Mouse (Mus musculus) embryonic facial prominence, embryonic 11.5 days (tissue): ENCODE results near the gene P4htm. TPM values are rescaled to one million over a fixed set of nuclear protein-coding genes. Genes with fewer than 3 reads are reported as not detected.
"Not testable (repeated sequence)": the region's sequence is repeated elsewhere in the genome, so short reads cannot be mapped to it uniquely, and the experiment has no call there.

ENCODE experiments used
- ATAC-seq: fragments of 200-750 bp; cut with Nextera tagmentation; replicated peaks from 2 replicates; pipeline ENCODE4 v1.8.0; 2017; ENCODE audit warnings: low read depth; ENCODE audit not compliant: insufficient number of reproducible peaks, low FRiP score, low TSS enrichment
- DNase-seq: peaks from one replicate; pipeline ENCODE4 v3.0.0-alpha.2; 2015; ENCODE audit warnings: low spot score
- H3K27ac ChIP-seq: fragments of 300-500 bp; sonication (generic); replicated peaks from 2 replicates; pipeline ENCODE4 v1.5.1; 2014; ENCODE audit warnings: mild to moderate bottlenecking, low read depth, low read length, control low read depth
- H3K27me3 ChIP-seq: fragments of 300-500 bp; sonication (generic); 2 replicates; pipeline ENCODE4 v1.6.1; 2014; ENCODE audit warnings: mild to moderate bottlenecking, low read length, moderate library complexity, mixed read lengths; ENCODE audit not compliant: control insufficient read depth, insufficient read depth
- H3K36me3 ChIP-seq: fragments of 300-500 bp; sonication (generic); replicated peaks from 2 replicates; pipeline ENCODE4 v1.6.1; 2014; ENCODE audit warnings: low read depth, mild to moderate bottlenecking, low read length, moderate library complexity, mixed read lengths; ENCODE audit not compliant: control insufficient read depth, insufficient read depth
- H3K4me1 ChIP-seq: fragments of 300-500 bp; sonication (generic); 2 replicates; pipeline ENCODE4 v1.6.1; 2014; ENCODE audit warnings: low read length, mixed read lengths; ENCODE audit not compliant: control insufficient read depth, insufficient read depth
- H3K4me2 ChIP-seq: fragments of 300-500 bp; sonication (generic); 2 replicates; pipeline ENCODE4 v1.6.1; 2014; ENCODE audit warnings: low read depth, mild to moderate bottlenecking, control low read depth, low read length, moderate library complexity
- H3K4me3 ChIP-seq: fragments of 300-500 bp; sonication (generic); 2 replicates; pipeline ENCODE4 v1.5.1; 2014; ENCODE audit warnings: low read depth, low read length, control low read depth
- H3K9ac ChIP-seq: fragments of 300-500 bp; sonication (generic); replicated peaks from 2 replicates; pipeline ENCODE4 v1.6.1; 2014; ENCODE audit warnings: mild to moderate bottlenecking, control low read depth, low read length
- H3K9me3 ChIP-seq: fragments of 300-500 bp; sonication (generic); replicated peaks from 2 replicates; pipeline ENCODE4 v1.6.1; 2016; ENCODE audit warnings: mild to moderate bottlenecking, low read length, inconsistent platforms, mixed read lengths; ENCODE audit not compliant: control insufficient read depth
- WGBS: fragments of 180-500 bp; shearing (Covaris S2); extraction: QIAGEN DNeasy Blood & Tissue Kit; methylation state at CpG from one replicate; pipeline ENCODE4 v1.1.7; 2014; 5-methylcytosine and 5-hydroxymethylcytosine counted together
- polyA plus RNA-seq: library from polyadenylated mRNA; unstranded; fragments of >200 nt; fragmentation: Nextera tagmentation; extraction: Ambion mirVana; gene quantifications from 2 replicates; pipeline ENCODE4 v1.2.1, GENCODE M21; 2014

P4htm gene
- polyA plus RNA-seq, 1 experiment from 2014 or later, result 6.4 TPM

DNA sequence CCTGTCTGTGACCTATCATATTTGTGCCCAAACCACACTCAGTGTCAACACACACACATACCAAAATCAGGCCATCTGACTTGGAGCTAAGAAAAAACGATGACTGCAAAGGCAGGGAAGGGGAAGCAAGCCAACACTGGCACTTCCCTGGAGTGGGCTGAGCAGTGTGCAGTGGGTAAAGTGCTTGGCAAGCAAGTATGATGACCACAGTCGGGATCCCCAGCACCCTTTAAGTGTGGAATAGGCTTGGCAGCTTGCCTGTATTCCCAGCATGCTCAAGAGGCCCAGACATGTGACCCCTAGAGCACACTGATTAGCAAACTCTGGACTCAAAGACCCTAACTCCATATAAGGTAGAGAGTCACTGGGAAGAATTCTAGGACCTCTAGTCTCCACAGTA, 29.0 kb upstream of the P4htm start:
- H3K36me3 ChIP-seq, result no peaks in the 10 kb centered on the region
- 84% methylated on average over 2 of the region's 2 CpGs for WGBS
- H3K9ac ChIP-seq, result no peak overlapping the region
- no peaks in the 10 kb centered on the region for H3K27me3 ChIP-seq
- no peak overlapping the region for H3K4me3 ChIP-seq
- ATAC-seq, result no peak
- no peaks in the 10 kb centered on the region for H3K4me1 ChIP-seq
- H3K27ac ChIP-seq, result no peak overlapping the region
- H3K9me3 ChIP-seq, result no peaks in the 10 kb centered on the region
- H3K4me2 ChIP-seq, result no peak overlapping the region
- no peak for DNase-seq

DNA sequence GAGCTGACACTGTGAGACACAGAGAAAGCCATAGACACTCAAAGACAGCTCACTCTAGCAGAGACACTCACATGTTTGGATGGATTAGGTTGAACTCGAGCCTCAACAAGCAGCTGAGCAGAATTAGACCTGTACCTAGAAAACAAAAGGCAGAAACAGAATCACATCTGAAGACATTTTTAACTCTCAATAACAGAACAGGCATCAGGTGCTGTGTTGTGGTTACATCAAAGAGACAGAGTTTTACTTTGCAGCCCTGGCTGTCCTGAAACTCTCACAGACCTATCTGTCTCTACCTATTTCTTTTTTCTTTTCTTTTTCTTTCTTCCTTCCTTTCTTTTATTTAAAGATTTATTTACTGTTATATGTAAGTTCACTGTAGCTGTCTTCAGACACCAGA, 19.8 kb upstream of the P4htm start:
- Histone ChIP-seq H3K4me3 (no peak overlapping the region), H3K9me3 (no peaks in the 10 kb centered on the region), H3K36me3 (peaks cover 8% of the 10 kb centered on the region), H3K27me3 (no peaks in the 10 kb centered on the region), H3K9ac (no peak overlapping the region), H3K27ac (no peak overlapping the region), H3K4me2 (no peak overlapping the region), H3K4me1 (no peaks in the 10 kb centered on the region)
- DNase-seq (no peak), ATAC-seq (no peak)
- WGBS, result 91% methylated on average over 1 of the region's 1 CpGs

DNA sequence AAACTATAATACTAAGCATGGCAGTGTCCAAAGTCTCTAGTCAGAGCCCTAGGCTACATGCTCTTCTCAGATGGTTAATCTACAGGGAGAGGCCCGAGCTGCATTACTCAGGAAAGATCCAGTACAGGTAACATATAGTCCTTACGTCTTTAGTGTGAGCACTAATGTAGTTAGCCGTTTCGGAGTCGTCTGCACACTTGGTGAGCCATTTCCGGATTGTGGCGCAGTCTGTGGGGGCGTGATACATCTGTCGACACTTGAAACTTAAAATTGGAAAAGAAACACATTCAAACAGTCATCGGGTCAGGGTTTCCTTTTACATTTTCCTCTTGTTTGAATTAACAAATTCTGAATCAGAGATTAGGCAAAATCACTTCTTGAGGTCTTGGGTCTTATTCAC, 14.0 kb upstream of the P4htm start:
- Histone ChIP-seq H3K4me1 (no peaks in the 10 kb centered on the region), H3K9me3 (no peaks in the 10 kb centered on the region), H3K4me3 (no peak overlapping the region), H3K27me3 (no peaks in the 10 kb centered on the region), H3K36me3 (peaks cover 8% of the 10 kb centered on the region), H3K9ac (no peak overlapping the region), H3K4me2 (no peak overlapping the region), H3K27ac (no peak overlapping the region)
- DNase-seq, result no peak
- WGBS, result 94% methylated on average over 10 of the region's 10 CpGs
- no peak for ATAC-seq

DNA sequence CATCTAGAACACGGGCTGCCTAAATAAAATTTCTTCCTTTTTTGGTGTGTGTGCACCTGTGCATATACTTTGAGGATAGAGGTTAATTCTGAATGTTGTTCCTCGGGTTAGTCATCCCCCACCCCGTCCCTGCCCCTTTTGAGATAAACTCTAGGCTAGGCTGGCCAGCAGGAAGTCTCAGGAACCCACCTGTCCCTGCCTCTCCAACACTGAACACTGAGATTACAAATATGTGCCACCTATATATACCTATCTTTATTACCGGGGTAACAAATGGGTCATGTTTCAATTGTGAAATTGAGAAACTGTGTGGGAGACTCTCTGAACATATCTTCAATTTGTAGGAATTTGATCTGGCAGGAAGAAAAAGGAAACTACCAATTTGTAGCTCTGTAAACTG, 11.4 kb upstream of the P4htm start:
- Histone ChIP-seq H3K36me3 (peaks cover 6% of the 10 kb centered on the region), H3K27ac (no peak overlapping the region), H3K9me3 (no peaks in the 10 kb centered on the region), H3K27me3 (no peaks in the 10 kb centered on the region), H3K4me3 (no peak overlapping the region), H3K9ac (no peak overlapping the region), H3K4me1 (no peaks in the 10 kb centered on the region), H3K4me2 (no peak overlapping the region)
- DNase-seq (no peak), ATAC-seq (no peak)
- 93% methylated on average over 4 of the region's 4 CpGs for WGBS

DNA sequence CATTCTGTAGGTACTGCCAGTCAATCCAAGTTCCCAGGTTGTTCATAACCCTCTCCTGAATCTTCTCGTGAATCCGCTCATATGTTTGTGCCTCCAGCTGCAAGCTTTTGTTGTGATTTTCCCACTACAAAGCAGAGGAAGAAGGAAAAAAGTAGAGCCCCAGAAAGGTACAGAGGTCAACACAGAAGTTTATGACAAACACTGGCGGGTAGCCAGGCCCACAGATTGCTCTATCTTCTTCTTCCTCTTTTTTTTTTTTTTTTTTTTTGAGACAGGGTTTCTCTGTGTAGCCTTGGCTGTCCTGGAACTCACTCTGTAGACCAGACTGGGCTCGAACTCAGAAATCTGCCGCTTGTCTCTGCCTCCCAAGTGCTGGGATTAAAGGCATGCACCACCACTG, 10.5 kb upstream of the P4htm start:
- H3K9me3 ChIP-seq, H3K36me3 ChIP-seq, H3K27me3 ChIP-seq, ATAC-seq, H3K4me2 ChIP-seq, H3K27ac ChIP-seq, H3K4me1 ChIP-seq, DNase-seq, H3K4me3 ChIP-seq, H3K9ac ChIP-seq: not testable (repeated sequence)
- WGBS, result 91% methylated on average over 5 of the region's 5 CpGs

DNA sequence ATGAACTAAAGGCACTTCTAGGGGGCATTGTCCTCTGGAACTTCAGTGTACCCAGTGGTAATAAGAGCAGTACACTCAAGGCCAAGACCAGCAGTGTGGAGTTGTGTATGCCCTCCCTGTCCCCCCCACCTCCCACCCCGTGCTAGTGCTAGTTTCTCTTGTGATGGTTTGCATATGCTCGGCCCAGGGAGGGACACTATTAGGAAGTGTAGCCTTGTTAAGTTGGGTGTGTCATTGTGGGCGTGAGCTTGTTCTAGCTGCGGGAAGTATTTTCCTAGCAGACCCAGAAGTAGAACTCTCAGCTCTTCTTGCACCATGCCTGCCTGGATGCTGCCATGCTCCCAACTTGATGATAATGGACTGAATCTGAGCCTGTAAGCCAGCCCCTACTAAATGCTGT, 4.5 kb upstream of the P4htm start:
- Histone ChIP-seq H3K4me3 (no peak overlapping the region), H3K27ac (no peak overlapping the region), H3K36me3 (peaks cover 9% of the 10 kb centered on the region), H3K27me3 (no peaks in the 10 kb centered on the region), H3K4me1 (no peaks in the 10 kb centered on the region), H3K4me2 (no peak overlapping the region), H3K9ac (no peak overlapping the region), H3K9me3 (no peaks in the 10 kb centered on the region)
- ATAC-seq (no peak), DNase-seq (no peak)
- WGBS, result 79% methylated on average over 4 of the region's 4 CpGs

DNA sequence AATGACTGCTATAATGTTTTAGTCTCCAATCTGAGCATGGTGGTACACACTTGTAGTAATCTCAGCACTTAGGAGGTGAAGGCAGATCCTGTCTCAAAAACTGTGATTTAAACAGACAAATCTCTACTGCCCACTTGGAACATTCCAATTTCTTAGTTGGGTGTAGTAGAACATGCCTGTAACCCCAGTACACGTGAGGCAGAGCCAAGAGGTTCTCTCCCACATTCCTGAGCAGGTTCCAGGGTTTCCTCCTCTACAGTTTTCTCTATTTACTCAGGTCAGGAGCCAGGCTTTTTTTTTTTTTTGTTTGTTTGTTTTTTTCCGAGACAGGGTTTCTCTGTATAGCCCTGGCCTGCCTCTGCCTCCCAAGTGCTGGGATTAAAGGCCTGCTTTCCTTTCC, 2.5 kb upstream of the P4htm start:
- Histone ChIP-seq H3K9me3 (no peaks in the 10 kb centered on the region), H3K27me3 (no peaks in the 10 kb centered on the region), H3K4me2 (no peak overlapping the region), H3K4me1 (no peaks in the 10 kb centered on the region), H3K9ac (no peak overlapping the region), H3K36me3 (peaks cover 7% of the 10 kb centered on the region), H3K4me3 (no peak overlapping the region), H3K27ac (no peak overlapping the region)
- 77% methylated on average over 2 of the region's 2 CpGs for WGBS
- DNase-seq (no peak), ATAC-seq (no peak)

DNA sequence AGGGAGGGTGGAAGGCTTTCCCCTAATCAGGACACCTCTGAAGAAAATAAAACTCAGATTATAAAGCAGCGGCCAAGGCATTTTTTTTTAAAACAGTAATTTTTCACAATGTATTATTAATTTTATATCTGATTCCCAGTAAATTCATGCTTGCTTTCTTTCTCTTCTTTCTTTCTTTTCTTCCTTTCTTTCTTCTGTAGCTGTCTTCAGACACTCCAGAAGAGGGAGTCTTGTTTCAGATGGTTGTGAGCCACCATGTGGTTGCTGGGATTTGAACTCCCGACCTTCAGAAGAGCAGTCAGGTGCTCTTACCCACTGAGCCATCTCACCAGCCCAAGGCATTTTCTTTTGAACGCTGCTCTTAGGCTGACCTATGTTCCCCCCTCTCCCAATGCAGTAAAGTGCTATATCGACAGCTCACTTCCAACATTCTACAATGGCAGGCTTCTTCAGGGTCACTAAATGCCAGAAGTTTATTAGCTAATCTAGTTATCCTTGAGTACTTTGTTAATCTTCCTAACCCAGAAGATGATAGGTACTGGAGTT, 1.6 kb upstream of the P4htm start:
- Histone ChIP-seq H3K9ac (no peak overlapping the region), H3K4me2 (no peak overlapping the region), H3K4me3 (no peak overlapping the region), H3K36me3 (peaks cover 7% of the 10 kb centered on the region), H3K27ac (no peak overlapping the region), H3K27me3 (no peaks in the 10 kb centered on the region), H3K4me1 (no peaks in the 10 kb centered on the region), H3K9me3 (no peaks in the 10 kb centered on the region)
- DNase-seq (peak; percentile 61), ATAC-seq (no peak)
- 75% methylated on average over 4 of the region's 4 CpGs for WGBS
